Mouse (Mus musculus) left cerebral cortex, adult 18-20 months (tissue): ENCODE results near the gene Sgo2a. TPM values are rescaled to one million over a fixed set of nuclear protein-coding genes. Genes with fewer than 3 reads are reported as not detected.
A peak's percentile ranks its signal among the peaks of the same experiment; 100 is the strongest.
"Not testable (repeated sequence)": the region's sequence is repeated elsewhere in the genome, so short reads cannot be mapped to it uniquely, and the experiment has no call there.

Source experiments
- DNase-seq, 2 experiments: peaks; one replicate each; pipeline ENCODE4 v3.0.0; 2021 to 2022; ENCODE audit warnings: low spot score in 2 of 2, mixed read lengths in 1 of 2
- long read RNA-seq, 2 experiments: library from polyadenylated mRNA; stranded (forward); transcript quantifications; one replicate each; pipeline ENCODE4 v2.0.0; 2021
- total RNA-seq, 2 experiments: library from RNA; stranded (reverse); gene quantifications; 2 replicates each; pipeline ENCODE4 v1.2.3; 2021

Sgo2a gene
- under 1 TPM; 0.21 to 0.63 TPM for total RNA-seq
- long read RNA-seq, experiment 1, result 0 reads
- long read RNA-seq, experiment 2, result 0 reads

GRCm38 (mm10) chr1:57995432-57996132 lies at the start of gene Sgo2a:
Gene Sgo2a, plus strand, starts transcription at chr1:57995971.
- peak; percentile 91 for DNase-seq

DNA sequence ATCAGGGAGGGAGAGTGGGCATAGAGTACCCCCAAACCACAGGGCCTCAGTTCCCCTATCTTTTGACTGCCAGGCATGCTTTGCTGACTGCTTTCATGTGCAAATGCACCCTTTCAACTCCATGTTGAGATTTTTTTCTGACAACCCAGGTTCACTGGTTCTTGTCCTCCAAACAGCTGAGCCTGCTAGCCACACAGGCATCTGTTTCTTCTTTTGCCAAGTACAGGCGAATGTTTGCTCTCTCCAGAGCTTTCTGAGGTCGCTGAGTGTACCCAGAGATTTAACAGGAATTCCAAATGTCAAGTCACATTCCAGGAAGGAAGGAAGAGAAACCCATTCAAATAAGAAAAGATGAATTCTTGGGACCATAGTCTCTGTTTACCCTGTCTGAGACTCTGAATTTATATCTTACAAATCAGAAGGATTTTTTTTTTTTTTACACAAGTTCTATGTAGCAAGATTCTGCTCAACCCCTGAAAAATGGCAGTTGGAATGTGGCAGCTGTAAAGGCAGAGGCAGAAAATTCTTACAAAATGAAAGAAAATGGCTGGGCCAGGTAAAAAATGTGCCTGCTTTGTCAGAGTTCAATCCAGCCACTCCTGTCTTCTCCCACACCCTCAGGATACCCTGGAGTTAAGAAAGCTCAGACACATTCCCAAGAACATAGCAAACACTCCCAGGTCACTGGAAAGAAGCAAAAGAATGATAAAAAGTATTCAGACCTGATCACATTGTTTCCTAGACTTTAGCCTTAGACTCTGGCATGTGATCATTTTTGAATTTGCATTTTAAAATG lies 48.0 kb upstream of the Sgo2a start:
- DNase-seq, result no peak

- DNase-seq, result no peak
Measured at GRCm38 (mm10) chr1:57949195-57949594, 46.6 kb upstream of the Sgo2a start.

- DNase-seq, result no peak
Measured at GRCm38 (mm10) chr1:57949716-57950115, 46.1 kb upstream of the Sgo2a start.

DNA sequence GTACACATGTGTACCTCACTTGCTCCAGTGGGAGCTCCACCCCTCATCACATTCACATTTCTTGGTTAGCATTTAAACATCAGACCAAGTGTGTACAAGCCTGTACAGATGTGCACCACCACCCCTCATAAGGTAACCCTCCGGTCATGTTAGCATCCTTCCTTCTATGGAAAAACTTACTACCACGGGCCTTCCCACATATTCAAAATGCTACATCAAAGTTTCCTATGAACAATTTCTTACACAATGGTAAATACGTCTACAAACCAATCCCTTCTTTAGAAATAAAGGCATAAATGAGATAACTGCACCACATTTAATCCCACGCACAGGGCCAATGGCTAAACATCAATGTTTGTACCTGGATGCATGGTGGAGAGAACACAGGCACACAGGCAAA lies 43.3 kb upstream of the Sgo2a start:
- no peak for DNase-seq

DNA sequence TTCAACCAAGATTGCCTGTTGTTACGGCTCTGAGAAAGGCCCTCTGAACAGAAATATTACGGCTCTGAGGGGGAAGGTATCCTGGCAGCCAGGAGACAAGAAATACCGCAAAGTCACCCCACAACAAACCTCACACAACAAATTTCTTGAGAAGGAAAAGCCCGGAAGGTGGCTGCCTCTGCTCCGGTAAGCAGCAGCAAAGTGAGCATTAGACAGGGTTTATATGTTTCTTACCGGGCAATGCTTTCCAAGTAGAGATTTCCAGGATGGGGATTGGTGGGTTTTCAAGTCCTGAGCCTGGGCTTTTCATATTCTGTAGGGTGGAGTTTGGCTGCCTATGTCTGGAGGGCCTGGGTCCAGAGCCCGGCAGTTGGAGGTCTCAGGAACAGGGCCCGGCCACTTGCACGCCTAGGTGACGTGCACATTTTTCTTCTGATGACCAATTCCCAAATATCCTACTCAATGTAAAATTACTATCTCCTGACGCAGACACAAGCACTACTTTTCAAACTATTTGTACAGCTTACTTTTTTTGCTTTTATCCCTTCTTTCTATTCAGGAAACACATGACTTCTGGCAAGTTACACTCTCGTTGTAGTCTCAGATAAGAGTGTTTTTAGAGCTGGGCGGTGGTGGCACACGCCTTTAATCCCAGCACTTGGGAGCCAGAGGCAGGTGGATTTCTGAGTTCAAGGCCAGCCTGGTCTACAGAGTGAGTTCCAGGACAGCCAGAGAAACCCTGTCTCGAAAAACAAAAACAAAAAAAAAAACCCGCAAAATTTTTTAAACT lies 42.0 kb upstream of the Sgo2a start:
- DNase-seq, result no peak

DNA sequence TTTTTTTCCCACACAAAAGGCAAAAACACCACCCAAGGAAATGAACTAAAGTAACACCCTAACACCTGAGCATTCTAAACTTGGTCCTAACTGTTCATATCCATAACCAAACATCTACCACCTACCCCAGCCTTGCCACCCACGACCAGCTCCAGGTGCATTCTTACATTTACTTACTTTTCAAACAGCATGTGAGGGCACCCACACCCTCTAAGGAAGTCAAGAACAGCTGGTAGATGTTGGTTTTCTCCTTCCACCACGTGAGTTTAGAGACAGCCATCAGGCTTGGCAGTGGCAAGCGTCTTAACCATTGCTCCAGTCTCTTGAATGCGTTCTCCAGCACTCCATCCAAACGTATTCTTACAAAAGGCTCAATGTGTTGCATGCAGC lies 41.4 kb upstream of the Sgo2a start:
- no peak for DNase-seq

DNA sequence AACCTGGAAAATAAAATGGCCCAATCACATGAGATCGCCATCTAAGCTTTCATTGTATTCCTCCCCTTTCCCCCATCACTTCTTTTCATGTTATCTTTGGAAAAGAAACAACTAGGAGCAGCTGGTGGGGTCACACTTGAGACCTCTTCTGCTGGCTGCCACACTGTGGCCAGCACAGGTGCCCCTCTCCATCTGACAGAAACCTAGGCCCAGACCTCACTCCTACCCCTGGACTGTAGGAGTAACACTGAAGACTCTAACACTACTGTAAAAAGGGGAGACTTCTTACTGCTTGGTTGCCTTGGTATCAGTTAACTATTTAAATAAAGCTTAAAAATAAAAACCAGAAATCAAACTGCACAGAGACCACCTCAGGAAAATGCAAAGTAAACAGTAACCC lies 40.0 kb upstream of the Sgo2a start:
- no peak for DNase-seq

DNA sequence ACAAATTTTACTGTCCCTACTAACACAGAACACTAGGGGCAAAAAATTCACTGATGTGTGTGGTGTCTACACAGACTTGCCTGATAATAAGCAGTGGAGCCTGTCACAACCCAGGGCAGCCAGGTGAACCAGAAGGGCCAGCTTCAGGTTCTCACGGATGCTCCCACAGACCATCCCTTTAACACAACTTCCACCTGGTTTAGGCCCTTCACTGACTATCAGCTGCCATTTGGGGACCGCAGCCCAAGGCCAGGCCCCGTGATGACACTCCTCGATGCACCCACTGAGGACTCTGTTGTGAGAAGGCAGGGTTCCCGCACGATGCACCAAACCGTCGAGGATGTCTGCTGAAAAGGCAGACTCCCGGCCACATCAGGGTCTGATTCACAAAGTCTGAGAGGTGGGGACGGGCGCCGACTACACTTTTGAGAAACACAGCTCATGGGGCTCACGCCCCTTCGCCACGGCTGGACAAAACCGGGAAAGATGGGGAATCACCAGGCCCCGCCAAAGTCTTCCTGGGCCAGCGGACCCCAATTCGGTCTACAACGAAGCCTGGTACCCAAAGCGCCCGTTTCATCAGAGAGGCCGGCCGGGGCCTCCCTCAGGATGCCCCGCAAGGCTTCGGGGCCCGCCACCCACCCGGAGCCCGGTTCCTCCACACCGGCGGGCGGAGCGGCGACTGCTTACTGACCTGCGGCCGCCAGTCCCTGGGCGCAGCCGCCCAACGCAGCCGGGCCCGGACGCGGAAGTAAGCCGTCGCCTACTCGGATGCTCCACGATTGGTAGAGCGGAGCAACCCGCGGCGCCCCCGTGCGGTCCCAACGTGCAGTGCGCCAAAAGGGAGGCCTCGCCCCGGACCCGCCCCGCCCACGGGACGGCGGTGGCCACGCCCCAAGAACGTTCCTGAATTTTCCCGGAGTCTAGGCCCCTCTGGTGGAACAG lies 26.2 kb upstream of the Sgo2a start:
- DNase-seq, result peak; percentile 95 to 98

DNA sequence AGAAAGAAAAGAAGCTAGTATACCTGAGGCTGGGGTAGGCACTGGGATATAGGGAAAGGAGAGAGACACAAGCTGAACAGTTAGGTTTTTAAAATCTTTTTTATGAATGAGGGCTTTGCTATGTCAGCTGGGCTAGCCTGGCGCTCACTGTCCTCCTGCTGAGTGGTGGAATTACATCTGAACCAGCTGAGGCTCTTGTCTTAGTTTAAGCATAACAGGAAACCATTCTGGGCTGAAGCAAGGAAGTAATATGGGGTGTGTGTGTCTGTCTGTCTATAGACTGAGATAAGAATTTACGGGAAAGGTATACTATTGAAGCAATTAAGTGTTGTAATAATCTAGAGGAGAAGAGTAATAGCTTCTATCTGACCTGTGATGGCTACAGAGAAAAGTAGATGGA lies 24.2 kb upstream of the Sgo2a start:
- no peak for DNase-seq

DNA sequence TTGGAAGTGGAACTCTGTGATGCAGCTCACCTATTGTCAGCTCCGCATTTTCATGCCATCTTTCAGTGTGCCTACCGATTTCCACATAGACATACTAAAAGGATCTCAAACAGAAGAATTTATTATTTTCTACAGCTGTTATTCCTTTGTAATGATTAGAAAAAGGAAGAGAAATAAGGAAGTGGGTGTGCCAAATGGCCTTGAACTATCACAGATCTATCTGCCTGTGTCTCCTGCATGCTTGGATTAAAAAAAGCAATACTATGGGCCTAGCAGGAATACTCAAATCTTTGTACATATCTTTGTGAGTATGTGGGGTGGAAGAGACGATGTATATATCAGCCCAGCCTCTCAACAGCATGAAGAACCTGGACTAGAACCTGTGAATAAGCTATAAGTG lies 18.9 kb upstream of the Sgo2a start:
- no peak for DNase-seq

DNA sequence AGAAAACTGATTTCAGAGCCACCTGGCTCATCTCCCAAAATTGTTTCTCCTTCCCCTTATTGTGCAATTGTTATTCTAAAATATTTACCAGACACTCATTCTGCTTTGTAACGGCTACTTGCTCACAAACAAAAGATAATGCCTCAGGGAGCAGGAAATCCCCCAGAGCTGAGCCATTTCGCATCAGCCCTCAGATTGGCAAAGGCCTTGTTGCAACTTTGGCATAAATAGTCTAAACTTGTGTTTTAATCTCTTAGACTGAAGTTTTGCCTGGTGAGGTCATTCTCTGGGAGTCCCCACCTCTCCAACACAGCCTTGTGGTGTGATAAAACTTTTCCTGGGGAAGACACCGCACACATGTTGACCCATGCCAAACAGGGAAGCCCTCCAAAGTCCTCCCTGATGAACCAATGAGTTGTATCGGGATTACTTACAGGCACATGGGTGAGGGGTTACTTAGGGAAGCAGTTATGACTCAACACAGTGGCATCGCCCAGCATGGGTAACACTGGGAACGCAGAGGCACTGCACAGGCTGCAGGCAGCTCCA lies 6.6 kb upstream of the Sgo2a start:
- DNase-seq, result no peak

DNA sequence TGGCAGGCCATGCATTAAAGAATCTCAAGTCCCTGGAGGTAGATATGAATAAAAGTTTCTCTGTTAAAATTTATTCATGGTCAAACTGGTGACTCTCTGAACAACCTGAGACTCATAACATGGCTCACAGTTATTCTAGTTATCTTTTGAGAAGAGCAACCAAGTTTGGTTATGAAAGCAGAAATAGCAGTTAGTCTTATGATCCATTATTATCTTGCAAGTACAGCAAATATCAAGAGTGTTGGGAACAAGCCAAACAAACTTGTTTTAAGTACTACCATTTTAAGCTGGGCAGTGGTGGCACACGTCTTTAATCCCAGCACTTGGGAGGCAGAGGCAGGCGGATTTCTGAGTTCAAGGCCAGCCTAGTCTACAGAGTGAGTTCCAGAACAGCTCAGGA lies 4.5 kb upstream of the Sgo2a start:
- no peak for DNase-seq

GRCm38 (mm10) chr1:57996133-57996615 lies 403 bp downstream of the Sgo2a start:
- DNase-seq, result no peak

DNA sequence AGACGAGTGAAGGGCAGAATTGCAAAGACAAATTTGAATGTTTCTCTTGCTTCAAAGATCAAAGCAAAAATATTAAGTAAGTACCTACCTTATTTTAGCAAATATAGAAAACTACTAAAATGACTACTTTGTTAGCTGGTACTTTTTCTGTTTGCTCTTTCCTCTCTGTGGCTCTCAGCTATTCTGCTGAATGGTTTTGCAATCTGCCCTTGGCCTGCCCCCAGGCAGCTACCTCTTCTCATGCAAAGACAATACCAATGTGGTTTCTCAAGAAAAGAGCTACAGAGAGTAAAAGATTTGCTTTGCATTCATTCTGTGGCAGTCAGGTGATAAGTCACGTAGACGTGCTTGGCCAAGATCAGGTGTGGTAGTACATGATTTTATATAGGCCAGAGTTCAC lies 2.4 kb downstream of the Sgo2a start:
- DNase-seq, result no peak

- not testable (repeated sequence) for DNase-seq
Measured at GRCm38 (mm10) chr1:58006388-58006787, 10.6 kb downstream of the Sgo2a start.

DNA sequence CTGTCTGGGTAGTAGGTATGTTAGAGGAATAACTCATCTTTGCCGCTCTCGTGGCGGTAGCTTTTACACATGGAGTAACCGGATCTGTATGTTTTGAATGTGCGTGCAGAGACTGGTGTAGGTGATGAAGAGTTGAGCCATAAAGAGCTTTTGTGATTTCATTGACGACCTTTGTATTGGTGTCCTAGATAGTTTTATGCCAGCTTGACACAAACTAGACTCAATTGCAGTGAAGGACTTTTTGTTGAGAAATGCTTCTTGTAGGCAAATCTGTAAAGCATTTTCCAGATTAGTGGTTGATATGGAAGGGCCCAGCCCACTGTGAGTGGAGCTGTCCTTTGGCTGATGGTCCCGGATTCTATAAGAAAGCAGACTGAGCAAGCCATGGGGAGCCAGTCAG lies 23.1 kb downstream of the Sgo2a start, which contains the start of gene Kctd18:
Gene Kctd18 (minus strand): TSS at position 101 of the 400 bp plus-strand sequence.
- no peak for DNase-seq

DNA sequence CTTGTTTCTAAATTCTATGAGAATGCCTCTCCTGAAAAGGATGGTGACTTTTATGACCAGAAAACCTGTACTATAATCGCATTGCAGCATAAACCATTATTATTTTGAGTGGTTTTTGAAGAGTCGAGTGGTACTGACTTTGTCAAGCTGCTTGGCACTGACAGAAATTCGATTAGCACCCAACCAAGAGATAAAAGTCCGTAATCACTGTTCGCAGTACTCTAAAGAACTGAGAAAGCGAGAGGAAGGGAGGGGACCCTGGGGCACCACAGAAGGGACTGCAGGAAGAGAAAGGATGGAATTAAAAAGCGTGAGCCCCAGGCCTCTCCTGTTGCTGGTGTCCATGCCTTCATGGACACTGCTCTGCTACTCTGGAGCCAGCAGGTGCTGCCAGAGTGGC lies 31.9 kb downstream of the Sgo2a start:
- no peak for DNase-seq

- DNase-seq, result peak; percentile 11 to 18
Measured at GRCm38 (mm10) chr1:58029636-58030117, 33.9 kb downstream of the Sgo2a start, which contains the start of gene Aox1. Gene Aox1, plus strand, starts transcription at chr1:58029931.
